Mouse (Mus musculus): ENCODE data around the gene Slc22a26. TPM values are rescaled to one million over a fixed set of nuclear protein-coding genes. Genes with fewer than 3 reads are reported as not detected.

Gene Slc22a26
- not detected in 2 replicates for polyA plus RNA-seq (2012; rRNA removed)

GRCm38 (mm10) chr19:7802571-7802970 lies at the start of gene Slc22a26:
Slc22a26 (minus strand) TSS chr19:7802667.

Other genes starting within 250 kb of the Slc22a26 start
- 21.1 and 22.9 TPM in 2 replicates for gene Pla2g16, start 245.2 kb downstream of the Slc22a26 start, polyA plus RNA-seq (2012; rRNA removed)
- gene Lgals12, start 195.5 kb downstream of the Slc22a26 start, polyA plus RNA-seq (2012; rRNA removed): 5.2 and 6.0 TPM in 2 replicates
- gene Hrasls5, start 190.1 kb downstream of the Slc22a26 start, polyA plus RNA-seq (2012; rRNA removed): 0.32 TPM in 1 of 2 replicates, not detected in the other
- gene Slc22a19, start 91.4 kb downstream of the Slc22a26 start, polyA plus RNA-seq (2012; rRNA removed): not detected in 2 replicates
- not detected in 2 replicates for gene Slc22a27, start 163.4 kb upstream of the Slc22a26 start, polyA plus RNA-seq (2012; rRNA removed)

Measured in ovary, adult 2 months (tissue).